Mouse (Mus musculus): ENCODE results near the gene Kalrn.
A peak's percentile ranks its signal among the peaks of the same experiment; 100 is the strongest.

Kalrn gene

GRCm38 (mm10) chr16:34163086-34163485 is 410.2 kb downstream of the Kalrn start:
- DNase-seq = no peak

- peak; percentile 60 for DNase-seq
Observed at GRCm38 (mm10) chr16:34159576-34159975, 413.8 kb downstream of the Kalrn start.

GRCm38 (mm10) chr16:34157386-34158135 is 415.8 kb downstream of the Kalrn start:
- no peak for DNase-seq

GRCm38 (mm10) chr16:34155696-34156095 is 417.6 kb downstream of the Kalrn start:
- DNase-seq = no peak

- DNase-seq = no peak
Observed at GRCm38 (mm10) chr16:34154903-34155302, 418.4 kb downstream of the Kalrn start.

- no peak for DNase-seq
Observed at GRCm38 (mm10) chr16:34151528-34152071, 421.7 kb downstream of the Kalrn start.

- no peak for DNase-seq
Observed at GRCm38 (mm10) chr16:34141670-34142069, 431.7 kb downstream of the Kalrn start.

- no peak for DNase-seq
Observed at GRCm38 (mm10) chr16:34135074-34135473, 438.3 kb downstream of the Kalrn start.

GRCm38 (mm10) chr16:34134628-34135027 is 438.7 kb downstream of the Kalrn start:
- DNase-seq = no peak

GRCm38 (mm10) chr16:34125595-34125994 is 447.7 kb downstream of the Kalrn start:
- DNase-seq = peak; percentile 78

- DNase-seq = no peak
Observed at GRCm38 (mm10) chr16:34122486-34122885, 450.8 kb downstream of the Kalrn start.

- DNase-seq = no peak
Observed at GRCm38 (mm10) chr16:34121288-34121687, 452.0 kb downstream of the Kalrn start.

GRCm38 (mm10) chr16:34120801-34121201 is 452.5 kb downstream of the Kalrn start:
- no peak for DNase-seq

- no peak for DNase-seq
Observed at GRCm38 (mm10) chr16:34119844-34120243, 453.5 kb downstream of the Kalrn start.

- DNase-seq = peak; percentile 25
Observed at GRCm38 (mm10) chr16:34119370-34119769, 454.0 kb downstream of the Kalrn start.

- DNase-seq = peak; percentile 68
Observed at GRCm38 (mm10) chr16:34114665-34115064, 458.7 kb downstream of the Kalrn start.

GRCm38 (mm10) chr16:34113150-34113549 is 460.2 kb downstream of the Kalrn start:
- DNase-seq = no peak

GRCm38 (mm10) chr16:34112490-34112889 is 460.8 kb downstream of the Kalrn start:
- peak; percentile 27 for DNase-seq

GRCm38 (mm10) chr16:34110840-34111625 is 462.3 kb downstream of the Kalrn start:
- DNase-seq = no peak

GRCm38 (mm10) chr16:34104427-34104826 is 468.9 kb downstream of the Kalrn start:
- DNase-seq = no peak

GRCm38 (mm10) chr16:34102742-34103141 is 470.6 kb downstream of the Kalrn start:
- DNase-seq = no peak

- DNase-seq = no peak
Observed at GRCm38 (mm10) chr16:34099795-34100194, 473.5 kb downstream of the Kalrn start.

- peak; percentile 82 for DNase-seq
Observed at GRCm38 (mm10) chr16:34095548-34096141, 477.7 kb downstream of the Kalrn start.

Measured in lung, postnatal 14 days (tissue).